Mouse (Mus musculus) stomach, postnatal 0 days (tissue): ENCODE measurements at regions not wholly inside any gene's neighbourhood (a gene's known extent, or its start where the extent isn't known, plus 50 kb on each side); places are given as distances from the start of the nearest gene placed in this dataset.

ENCODE experiments used
- CTCF ChIP-seq: IDR thresholded peaks from 2 replicates; pipeline ENCODE4 v1.5.1; 2016; ENCODE audit warnings: antibody characterized with exemption, low read depth, mild to moderate bottlenecking, moderate library complexity
- EP300 ChIP-seq: optimal IDR thresholded peaks from 2 replicates; pipeline ENCODE3; 2016; ENCODE audit warnings: antibody characterized with exemption

GRCm38 (mm10) chr5:75260247-75260646, 108.2 kb downstream of the Pdgfra start:
- TF ChIP-seq CTCF (no peak), EP300 (no peak)
